Mouse (Mus musculus) liver, embryonic 14.5 days (tissue): Measurements from ENCODE around the gene Zfp280b. TPM values are rescaled to one million over a fixed set of nuclear protein-coding genes. Genes with fewer than 3 reads are reported as not detected.
A peak's percentile ranks its signal among the peaks of the same experiment; 100 is the strongest.
"Not testable (repeated sequence)": the region's sequence is repeated elsewhere in the genome, so short reads cannot be mapped to it uniquely, and the experiment has no call there.

Experiments used
- ATAC-seq: fragments of 200-750 bp; cut with Nextera tagmentation; 2 replicates; pipeline ENCODE4 v1.8.0; 2017; ENCODE audit warnings: moderate number of reproducible peaks, mild to moderate bottlenecking, moderate library complexity; ENCODE audit not compliant: insufficient read depth
- DNase-seq, 3 experiments: peaks; one replicate each; pipeline ENCODE4 v3.0.0-alpha.2; 2012 to 2013; ENCODE audit warnings: low read depth in 3 of 3, low spot score in 3 of 3
- H3K27ac ChIP-seq: fragments of 300-500 bp; sonication (generic); 2 replicates; pipeline ENCODE4 v1.5.1; 2014; ENCODE audit warnings: moderate library complexity, mild to moderate bottlenecking, control low read depth, inconsistent platforms
- H3K27me3 ChIP-seq: fragments of 300-500 bp; sonication (generic); 2 replicates; pipeline ENCODE4 v1.6.1; 2014; ENCODE audit warnings: mild to moderate bottlenecking, low read length, moderate library complexity; ENCODE audit not compliant: control insufficient read depth, insufficient read depth
- H3K36me3 ChIP-seq: fragments of 300-500 bp; sonication (generic); replicated peaks from 2 replicates; pipeline ENCODE4 v1.6.1; 2014; ENCODE audit warnings: low read depth; ENCODE audit not compliant: control insufficient read depth, insufficient read depth
- H3K4me1 ChIP-seq, 2 experiments: fragments of 200-500 bp in 1 of 2; fragments of 300-500 bp in 1 of 2; sonication (generic) in 1 of 2; replicated peaks; 2 replicates each; pipeline ENCODE4 v1.6.1; 2012 to 2014; ENCODE audit warnings: antibody characterized with exemption in 1 of 2, inconsistent platforms in 1 of 2, low read length in 1 of 2; ENCODE audit not compliant: control insufficient read depth in 2 of 2, insufficient read depth in 2 of 2
- H3K4me2 ChIP-seq: fragments of 300-500 bp; sonication (generic); 2 replicates; pipeline ENCODE4 v1.6.1; 2014; ENCODE audit warnings: low read depth, mild to moderate bottlenecking, control low read depth, moderate library complexity
- H3K4me3 ChIP-seq, 2 experiments: fragments of 200-500 bp in 1 of 2; fragments of 300-500 bp in 1 of 2; sonication (generic) in 1 of 2; 2 replicates each; pipeline ENCODE4 v1.5.1; 2012 to 2014; ENCODE audit warnings: low read depth in 2 of 2, low read length in 2 of 2, mild to moderate bottlenecking in 2 of 2, control low read depth in 1 of 2, inconsistent platforms in 1 of 2, moderate library complexity in 1 of 2; ENCODE audit not compliant: insufficient read depth in 1 of 2
- H3K9ac ChIP-seq: fragments of 300-500 bp; sonication (generic); replicated peaks from 2 replicates; pipeline ENCODE4 v1.6.1; 2014; ENCODE audit warnings: mild to moderate bottlenecking, control low read depth, moderate library complexity
- H3K9me3 ChIP-seq: fragments of 300-500 bp; sonication (generic); 2 replicates; pipeline ENCODE4 v1.6.1; 2016; ENCODE audit warnings: low read length, mixed read lengths; ENCODE audit not compliant: control insufficient read depth
- CTCF ChIP-seq: IDR thresholded peaks from 2 replicates; pipeline ENCODE4 v1.5.1; 2016; ENCODE audit warnings: antibody characterized with exemption, low read depth, control low read depth
- EP300 ChIP-seq: IDR thresholded peaks from 2 replicates; pipeline ENCODE4 v1.6.1; 2016; ENCODE audit warnings: antibody characterized with exemption, low read depth
- WGBS: fragments of 180-500 bp; shearing (Covaris S2); extraction: QIAGEN DNeasy Blood & Tissue Kit; methylation state at CpG from one replicate; pipeline ENCODE4 v1.1.7; 2014; ENCODE audit not compliant: insufficient replicate concordance; 5-methylcytosine and 5-hydroxymethylcytosine counted together
- microRNA-seq: library from miRNA; unstranded; fragments of <30 nt; microRNA quantifications from one replicate; pipeline ENCODE4, GENCODE M21; 2016
- polyA plus RNA-seq, 2 experiments: library from polyadenylated mRNA; depleted of rRNA in 1 of 2; stranded (reverse) in 1 of 2; unstranded in 1 of 2; fragments of >200 nt; fragmentation: Nextera tagmentation in 1 of 2; extraction: Ambion mirVana in 1 of 2; gene quantifications; 2 replicates each; pipeline versions ENCODE4 v1.2.1 to v1.2.3; 2012 to 2014

Zfp280b gene
- polyA plus RNA-seq, 2 experiments: 7.1 to 9.6 TPM

DNA sequence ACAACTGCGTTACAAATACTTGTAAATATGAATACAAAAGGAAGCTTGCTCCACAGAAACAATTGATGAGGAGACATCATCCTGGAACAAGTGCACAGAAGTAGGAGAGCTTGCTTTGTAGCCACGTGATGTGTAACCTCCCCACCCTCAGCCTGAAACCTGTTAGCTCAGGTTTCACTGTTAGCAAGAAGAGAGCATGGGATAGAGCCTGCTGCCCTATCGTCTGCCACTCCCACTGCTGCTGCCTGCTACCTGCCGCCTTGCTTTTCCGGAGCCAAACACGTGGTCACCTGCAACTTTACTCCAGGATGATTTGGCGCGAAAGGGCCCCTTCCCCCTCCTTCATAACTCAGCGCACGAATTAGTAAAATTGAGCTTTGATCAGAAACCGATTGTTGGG, 19.4 kb downstream of the Zfp280b start:
- peaks cover 0 to 1% of the 10 kb centered on the region in 2 experiments; a peak in 1 of 4 replicates for H3K4me1 ChIP-seq
- no peaks in the 10 kb centered on the region for H3K36me3 ChIP-seq
- H3K9ac ChIP-seq: no peak overlapping the region
- H3K4me3 ChIP-seq: no peak overlapping the region
- no peaks in the 10 kb centered on the region for H3K27me3 ChIP-seq
- no peak for TF ChIP-seq CTCF
- no peak for TF ChIP-seq EP300
- H3K4me2 ChIP-seq: no peak overlapping the region
- no peak overlapping the region for H3K27ac ChIP-seq
- ATAC-seq (no peak), DNase-seq (no peak)
- no peaks in the 10 kb centered on the region for H3K9me3 ChIP-seq
- 62% methylated on average over 11 of the region's 11 CpGs for WGBS

DNA sequence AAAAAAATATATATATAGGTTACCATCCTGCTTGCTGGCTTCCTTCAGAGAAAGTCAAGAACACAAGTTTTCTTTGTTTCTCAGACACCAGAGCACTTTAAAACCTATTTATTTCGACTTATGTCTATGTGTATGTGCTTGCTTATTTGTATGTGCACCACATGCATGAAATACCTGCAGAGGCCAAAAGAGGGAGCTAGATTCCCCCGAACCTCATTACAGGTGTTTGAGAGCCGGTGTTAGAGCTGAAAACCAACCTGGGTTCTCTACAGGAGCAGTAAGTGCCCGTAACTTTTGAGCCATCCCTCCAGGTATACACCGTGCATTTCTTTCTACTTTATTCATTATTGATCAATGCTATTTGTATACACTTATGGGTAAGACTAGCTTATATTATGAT, 30.0 kb downstream of the Zfp280b start:
- WGBS: 73% methylated on average over 5 of the region's 5 CpGs
- no peak overlapping the region for H3K4me3 ChIP-seq
- no peak overlapping the region for H3K27ac ChIP-seq
- no peak for ATAC-seq
- H3K4me1 ChIP-seq: no peaks in the 10 kb centered on the region
- no peaks in the 10 kb centered on the region for H3K36me3 ChIP-seq
- no peak overlapping the region for H3K9ac ChIP-seq
- no peaks in the 10 kb centered on the region for H3K9me3 ChIP-seq
- no peak for DNase-seq
- H3K27me3 ChIP-seq: no peaks in the 10 kb centered on the region
- TF ChIP-seq EP300 (no peak), CTCF (no peak)
- no peak overlapping the region for H3K4me2 ChIP-seq

DNA sequence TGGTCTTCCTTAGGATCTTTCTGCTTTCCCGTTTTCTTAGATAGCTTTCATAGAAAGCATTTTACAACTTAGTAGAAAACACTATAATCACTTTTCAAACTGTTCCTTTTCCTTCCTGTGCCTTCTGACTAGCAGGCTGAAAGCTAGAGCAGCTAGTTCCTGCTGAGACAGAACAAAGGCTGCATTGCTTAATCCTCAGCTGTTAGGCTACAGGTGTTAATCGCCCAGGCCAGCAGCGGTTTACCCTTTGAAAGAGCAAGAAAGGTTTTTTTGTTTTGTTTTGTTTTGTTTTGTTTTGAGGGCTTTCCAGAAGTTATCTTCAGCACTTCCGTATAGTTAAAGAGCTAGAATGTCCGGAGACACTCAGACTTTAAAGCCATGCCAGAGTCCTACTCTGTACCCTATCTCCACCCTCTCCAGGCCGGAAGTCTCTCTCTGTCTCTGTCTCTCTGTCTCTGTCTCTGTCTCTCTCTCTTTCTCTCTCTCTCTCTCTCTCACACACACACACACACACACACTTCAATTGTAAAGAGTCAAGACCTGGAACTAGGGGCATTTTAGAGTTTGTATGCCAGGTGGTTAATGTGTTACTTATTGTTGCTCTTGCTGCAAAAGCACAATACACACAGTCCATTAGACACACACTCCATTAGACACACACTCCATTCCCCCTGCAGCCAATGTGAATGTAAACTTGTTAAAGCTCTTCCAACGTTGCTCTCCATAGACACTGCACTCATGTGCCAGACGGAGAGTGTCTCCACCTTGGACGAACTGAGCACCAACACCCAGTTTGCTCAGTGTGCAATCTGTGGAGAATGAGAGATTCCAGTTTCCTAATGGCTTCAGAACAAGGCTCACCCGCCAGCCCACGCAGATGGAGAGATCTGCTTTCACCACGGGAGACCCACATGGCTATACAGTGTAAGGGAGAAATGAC, 35.5 kb downstream of the Zfp280b start:
- ATAC-seq: peak; percentile 37; the same call in 1 of the 2 replicates
- H3K9me3 ChIP-seq: no peaks in the 10 kb centered on the region
- H3K27ac ChIP-seq: no peak overlapping the region
- H3K9ac ChIP-seq: no peak overlapping the region
- H3K36me3 ChIP-seq: no peaks in the 10 kb centered on the region
- no peak overlapping the region for H3K4me2 ChIP-seq
- H3K4me3 ChIP-seq: no peak overlapping the region
- DNase-seq: no peak
- TF ChIP-seq EP300: no peak
- no peak for TF ChIP-seq CTCF
- peaks cover 0 to 2% of the 10 kb centered on the region in 2 experiments; a peak in 1 of 4 replicates for H3K4me1 ChIP-seq
- H3K27me3 ChIP-seq: no peaks in the 10 kb centered on the region
- 27% methylated on average over 12 of the region's 12 CpGs for WGBS

DNA sequence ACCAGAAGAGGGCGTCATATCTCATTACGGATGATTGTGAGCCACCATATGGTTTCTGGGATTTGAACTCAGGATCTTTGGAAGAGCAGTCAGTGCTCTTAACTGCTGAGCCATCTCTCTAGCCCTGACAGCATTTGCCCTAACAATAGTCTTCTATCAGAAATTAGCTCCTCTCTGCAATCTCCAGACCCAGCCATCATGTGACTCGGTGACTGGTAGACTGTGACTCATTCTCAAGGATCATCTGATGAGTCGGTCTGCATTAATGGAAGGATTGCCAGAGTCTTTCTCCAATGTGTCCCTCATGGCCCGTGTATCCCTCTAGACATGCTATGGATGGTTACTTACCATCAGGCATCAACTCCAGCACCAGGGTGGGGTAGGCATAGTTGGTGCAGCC, 39.6 kb downstream of the Zfp280b start:
- ATAC-seq, H3K36me3 ChIP-seq: not testable (repeated sequence)

DNA sequence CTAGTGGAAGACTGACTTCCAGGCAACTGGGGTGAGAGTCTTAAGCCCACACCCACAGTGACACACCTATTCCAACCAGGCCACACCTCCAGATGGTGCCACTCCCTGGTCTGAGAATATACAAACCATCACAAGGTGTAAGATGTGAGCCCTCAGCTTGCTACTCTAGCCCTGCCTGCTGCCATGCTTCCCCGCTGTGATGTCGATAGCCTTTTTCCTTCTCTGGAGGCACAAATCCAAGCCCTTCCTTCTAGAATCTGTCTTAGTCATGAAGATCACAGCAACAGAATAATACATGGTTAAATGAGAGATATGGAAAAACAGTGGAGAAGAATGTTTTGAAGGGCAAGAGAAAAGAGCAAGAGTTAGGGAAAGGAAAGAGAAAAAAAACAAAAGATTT, 44.6 kb downstream of the Zfp280b start:
- not testable (repeated sequence) for H3K9ac ChIP-seq, H3K27ac ChIP-seq, H3K27me3 ChIP-seq, H3K4me2 ChIP-seq, ATAC-seq, DNase-seq, H3K36me3 ChIP-seq, H3K4me3 ChIP-seq, H3K4me1 ChIP-seq, H3K9me3 ChIP-seq
- 80% methylated on average over 2 of the region's 2 CpGs for WGBS

More for the DNA sequence above, 39.6 kb downstream of the Zfp280b start:
- not testable (repeated sequence) for H3K9me3 ChIP-seq, H3K27me3 ChIP-seq, H3K27ac ChIP-seq, H3K9ac ChIP-seq, H3K4me1 ChIP-seq, DNase-seq, H3K4me2 ChIP-seq, H3K4me3 ChIP-seq
- 74% methylated on average over 5 of the region's 5 CpGs for WGBS

Small RNAs within 50 kb of the gene (microRNA-seq; reads per million reads assigned to microRNA genes)
- gene Mir6409: not detected

Other genes starting within 250 kb of the Zfp280b start
- gene Gstt1, start 234.1 kb upstream of the Zfp280b start, polyA plus RNA-seq (2012; rRNA removed): 71.5 and 90.6 TPM in 2 replicates
- 68.8 and 75.7 TPM in 2 replicates for gene Gstt1, start 234.1 kb upstream of the Zfp280b start, polyA plus RNA-seq (2014; fragmentation: Nextera tagmentation; extraction: Ambion mirVana)
- not detected in 2 replicates for gene Gstt4, start 210.1 kb upstream of the Zfp280b start, polyA plus RNA-seq (2012; rRNA removed)
- gene Gstt4, start 210.1 kb upstream of the Zfp280b start, polyA plus RNA-seq (2014; fragmentation: Nextera tagmentation; extraction: Ambion mirVana): 0.10 TPM in 1 of 2 replicates, not detected in the other
- 33.8 and 36.4 TPM in 2 replicates for gene Gstt2, start 195.2 kb upstream of the Zfp280b start, polyA plus RNA-seq (2012; rRNA removed)
- 42.7 and 43.7 TPM in 2 replicates for gene Gstt2, start 195.2 kb upstream of the Zfp280b start, polyA plus RNA-seq (2014; fragmentation: Nextera tagmentation; extraction: Ambion mirVana)
- 846 and 879 TPM in 2 replicates for gene Mif, start 172.4 kb upstream of the Zfp280b start, polyA plus RNA-seq (2012; rRNA removed)
- gene Mif, start 172.4 kb upstream of the Zfp280b start, polyA plus RNA-seq (2014; fragmentation: Nextera tagmentation; extraction: Ambion mirVana): 746 and 755 TPM in 2 replicates
- 0.23 and 0.47 TPM in 2 replicates for gene Derl3, start 139.2 kb upstream of the Zfp280b start, polyA plus RNA-seq (2012; rRNA removed)
- gene Derl3, start 139.2 kb upstream of the Zfp280b start, polyA plus RNA-seq (2014; fragmentation: Nextera tagmentation; extraction: Ambion mirVana): 0.18 TPM in 1 of 2 replicates, not detected in the other
- 21.2 and 28.5 TPM in 2 replicates for gene Smarcb1, start 111.0 kb upstream of the Zfp280b start, polyA plus RNA-seq (2012; rRNA removed)
- 47.7 and 55.3 TPM in 2 replicates for gene Smarcb1, start 111.0 kb upstream of the Zfp280b start, polyA plus RNA-seq (2014; fragmentation: Nextera tagmentation; extraction: Ambion mirVana)
- gene Chchd10, start 99.5 kb upstream of the Zfp280b start, polyA plus RNA-seq (2012; rRNA removed): 55.8 and 72.9 TPM in 2 replicates
- gene Chchd10, start 99.5 kb upstream of the Zfp280b start, polyA plus RNA-seq (2014; fragmentation: Nextera tagmentation; extraction: Ambion mirVana): 106 and 111 TPM in 2 replicates
- gene Mmp11, start 96.2 kb upstream of the Zfp280b start, polyA plus RNA-seq (2012; rRNA removed): 1.3 and 1.5 TPM in 2 replicates
- 1.1 and 1.5 TPM in 2 replicates for gene Mmp11, start 96.2 kb upstream of the Zfp280b start, polyA plus RNA-seq (2014; fragmentation: Nextera tagmentation; extraction: Ambion mirVana)
- gene Gm867, start 92.0 kb upstream of the Zfp280b start, polyA plus RNA-seq (2012; rRNA removed): 22.5 and 27.6 TPM in 2 replicates
- 20.9 and 21.9 TPM in 2 replicates for gene Gm867, start 92.0 kb upstream of the Zfp280b start, polyA plus RNA-seq (2014; fragmentation: Nextera tagmentation; extraction: Ambion mirVana)
- gene Vpreb3, start 89.6 kb upstream of the Zfp280b start, polyA plus RNA-seq (2012; rRNA removed): 0.85 and 2.1 TPM in 2 replicates
- 2.5 and 2.9 TPM in 2 replicates for gene Vpreb3, start 89.6 kb upstream of the Zfp280b start, polyA plus RNA-seq (2014; fragmentation: Nextera tagmentation; extraction: Ambion mirVana)
- 0.08 and 0.10 TPM in 2 replicates for gene Gm5134, start 78.1 kb upstream of the Zfp280b start, polyA plus RNA-seq (2012; rRNA removed)
- gene Gm5134, start 78.1 kb upstream of the Zfp280b start, polyA plus RNA-seq (2014; fragmentation: Nextera tagmentation; extraction: Ambion mirVana): 0.08 TPM in 1 of 2 replicates, not detected in the other
- 0.08 and 0.10 TPM in 2 replicates for gene Slc5a4b, start 78.3 kb downstream of the Zfp280b start, polyA plus RNA-seq (2012; rRNA removed)
- gene Slc5a4b, start 78.3 kb downstream of the Zfp280b start, polyA plus RNA-seq (2014; fragmentation: Nextera tagmentation; extraction: Ambion mirVana): 0.03 and 0.18 TPM in 2 replicates
- gene Slc5a4a, start 114.8 kb downstream of the Zfp280b start, polyA plus RNA-seq (2012; rRNA removed): 0.03 and 0.04 TPM in 2 replicates
- gene Slc5a4a, start 114.8 kb downstream of the Zfp280b start, polyA plus RNA-seq (2014; fragmentation: Nextera tagmentation; extraction: Ambion mirVana): not detected in 2 replicates
- 3.8 and 3.9 TPM in 2 replicates for gene Prmt2, start 205.2 kb downstream of the Zfp280b start, polyA plus RNA-seq (2012; rRNA removed)
- 4.3 and 5.0 TPM in 2 replicates for gene Prmt2, start 205.2 kb downstream of the Zfp280b start, polyA plus RNA-seq (2014; fragmentation: Nextera tagmentation; extraction: Ambion mirVana)
- 0.06 TPM in 1 of 2 replicates, not detected in the other for gene S100b, start 221.2 kb downstream of the Zfp280b start, polyA plus RNA-seq (2012; rRNA removed)
- gene S100b, start 221.2 kb downstream of the Zfp280b start, polyA plus RNA-seq (2014; fragmentation: Nextera tagmentation; extraction: Ambion mirVana): not detected in 2 replicates